Mouse (Mus musculus) ovary, adult 18-20 months (tissue): Measurements from ENCODE around the gene Xpnpep2.

Experiments
- DNase-seq: peaks from one replicate; pipeline ENCODE4 v3.0.0; 2022; ENCODE audit warnings: low spot score, mixed read lengths

Xpnpep2 gene

DNA sequence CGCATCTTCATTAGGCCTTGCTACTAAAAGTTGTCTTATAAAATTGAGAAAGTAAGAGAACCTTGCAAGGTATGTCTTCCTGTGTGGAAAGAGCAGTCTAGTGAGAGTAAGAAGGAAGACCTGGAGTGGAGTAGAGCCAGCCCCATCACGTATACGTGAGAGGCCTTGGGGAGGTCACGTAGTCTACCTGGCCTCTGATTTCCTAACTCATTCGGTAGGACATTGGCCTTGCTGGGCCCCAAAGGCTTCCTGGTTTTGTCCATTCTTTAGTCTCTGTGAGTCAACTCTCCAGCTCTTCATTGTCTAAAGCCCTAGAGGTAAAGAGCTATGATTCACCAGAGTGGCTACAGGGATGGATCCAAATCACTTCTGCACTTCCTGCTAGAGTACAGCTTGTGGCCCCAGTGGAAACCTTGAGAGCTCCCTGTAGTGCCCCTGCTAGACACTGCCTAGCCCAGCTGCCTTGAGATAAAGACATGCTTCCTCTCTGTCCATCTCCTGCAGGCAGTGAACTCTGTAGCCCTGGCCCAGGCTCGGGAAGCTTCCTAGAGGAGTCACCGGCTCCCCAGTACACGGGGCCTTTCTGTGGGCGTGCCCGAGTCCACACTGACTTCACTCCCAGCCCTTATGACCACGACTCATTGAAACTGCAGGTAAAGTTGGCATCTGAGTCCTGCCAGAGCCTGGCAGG is 49.8 kb downstream of the Xpnpep2 start:
- DNase-seq = no peak

DNA sequence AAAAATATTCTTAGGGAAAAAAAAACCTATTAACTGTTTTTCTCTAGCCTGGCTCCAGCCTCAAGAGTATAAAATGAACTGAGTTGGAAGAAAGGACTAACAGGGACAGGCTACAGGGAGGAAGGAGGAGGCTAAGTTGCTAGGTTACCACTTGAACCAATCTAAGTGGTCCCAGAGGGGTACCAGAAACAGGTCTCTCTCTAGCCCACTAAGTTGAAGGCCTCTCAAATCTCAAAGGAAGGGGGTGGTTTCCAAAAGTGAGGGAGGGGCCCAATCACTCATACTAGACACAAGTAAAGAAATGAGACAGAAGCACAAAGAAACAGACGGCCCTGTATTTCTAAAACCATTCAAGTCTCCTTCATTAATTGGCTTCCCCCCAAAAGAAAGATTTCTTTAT is 61.4 kb downstream of the Xpnpep2 start:
- DNase-seq = no peak

- no peak for DNase-seq
These were observed 61.8 kb downstream of the Xpnpep2 start for GRCm38 (mm10) chrX:48170368-48170767.

DNA sequence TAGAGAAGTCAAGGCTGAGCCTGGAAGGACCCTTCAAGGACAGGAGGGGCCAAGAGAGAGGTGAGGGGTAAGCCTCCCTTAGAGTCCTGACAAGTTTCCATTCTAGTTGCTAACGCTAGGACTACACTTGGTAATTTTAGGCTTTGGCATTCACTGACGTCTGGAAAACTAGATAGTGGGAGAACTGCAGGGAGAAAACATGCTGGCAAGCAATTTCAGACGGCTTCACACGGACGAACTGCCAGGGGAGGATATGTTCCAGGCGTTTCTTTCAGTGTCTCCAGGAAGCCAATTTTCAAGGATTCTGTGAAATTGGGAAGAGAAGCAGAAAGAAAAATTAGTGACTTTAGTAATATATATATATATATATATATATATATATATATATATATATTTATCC is 73.3 kb downstream of the Xpnpep2 start:
- DNase-seq = no peak

DNA sequence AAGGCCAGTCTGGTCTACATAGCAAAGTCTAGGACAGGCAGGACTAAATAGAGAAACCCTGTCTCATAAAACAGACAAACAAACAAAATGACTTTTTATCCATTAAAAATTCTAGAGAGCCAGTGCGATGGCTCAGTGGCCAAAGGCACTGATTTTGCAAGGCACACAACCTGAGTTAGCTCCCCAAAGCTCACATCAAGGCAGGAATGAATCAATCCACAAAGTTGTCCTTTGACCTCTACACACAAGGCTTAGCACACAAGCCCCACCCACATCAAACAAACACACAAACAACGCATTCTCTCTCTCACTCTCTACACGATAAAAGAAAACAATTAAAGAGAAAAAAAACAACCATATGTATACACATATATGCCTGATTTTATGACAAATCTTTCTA is 76.2 kb downstream of the Xpnpep2 start:
- DNase-seq = no peak
